Mouse (Mus musculus) hindbrain, postnatal 0 days (tissue): ENCODE measurements at regions not wholly inside any gene's neighbourhood (a gene's known extent, or its start where the extent isn't known, plus 50 kb on each side); places are given as distances from the start of the nearest gene placed in this dataset.
"Not testable (repeated sequence)": the region's sequence is repeated elsewhere in the genome, so short reads cannot be mapped to it uniquely, and the experiment has no call there.

ENCODE experiments used
- ATAC-seq: fragments of 200-750 bp; cut with Nextera tagmentation; 2 replicates; pipeline ENCODE4 v1.8.0; 2017; ENCODE audit warnings: mild to moderate bottlenecking, moderate TSS enrichment, moderate library complexity
- DNase-seq: peaks from one replicate; pipeline ENCODE4 v3.0.0-alpha.2; 2015; ENCODE audit warnings: low spot score
- H3K27ac ChIP-seq: fragments of 300-500 bp; sonication (generic); 2 replicates; pipeline ENCODE4 v1.5.1; 2014; ENCODE audit warnings: mild to moderate bottlenecking
- H3K27me3 ChIP-seq: fragments of 300-500 bp; sonication (generic); 2 replicates; pipeline ENCODE4 v1.6.1; 2014; ENCODE audit warnings: low read length, mixed read lengths; ENCODE audit not compliant: insufficient read depth
- H3K36me3 ChIP-seq: fragments of 300-500 bp; sonication (generic); 2 replicates; pipeline ENCODE4 v1.6.1; 2014; ENCODE audit warnings: low read length, mixed read lengths; ENCODE audit not compliant: insufficient read depth
- H3K4me1 ChIP-seq: fragments of 300-500 bp; sonication (generic); 2 replicates; pipeline ENCODE4 v1.6.1; 2014; ENCODE audit warnings: antibody characterized with exemption, low read length, mixed read lengths; ENCODE audit not compliant: insufficient read depth
- H3K4me2 ChIP-seq: fragments of 300-500 bp; sonication (generic); 2 replicates; pipeline ENCODE4 v1.6.1; 2014; ENCODE audit warnings: low read depth, mild to moderate bottlenecking, low read length, moderate library complexity, mixed read lengths
- H3K4me3 ChIP-seq: fragments of 300-500 bp; sonication (generic); 2 replicates; pipeline ENCODE4 v1.5.1; 2014; ENCODE audit warnings: low read length
- H3K9ac ChIP-seq: fragments of 300-500 bp; sonication (generic); replicated peaks from 2 replicates; pipeline ENCODE4 v1.6.1; 2014; ENCODE audit warnings: mild to moderate bottlenecking, low read length, moderate library complexity, mixed read lengths
- H3K9me3 ChIP-seq: fragments of 300-500 bp; sonication (generic); 2 replicates; pipeline ENCODE4 v1.6.1; 2016; ENCODE audit warnings: low read length, mixed read lengths
- CTCF ChIP-seq: IDR thresholded peaks from 2 replicates; pipeline ENCODE4 v1.5.1; 2016; ENCODE audit warnings: antibody characterized with exemption, control low read depth, low read depth
- WGBS: fragments of 180-500 bp; shearing (Covaris S2); extraction: QIAGEN DNeasy Blood & Tissue Kit; methylation state at CpG from one replicate; pipeline ENCODE4 v1.1.7; 2014; 5-methylcytosine and 5-hydroxymethylcytosine counted together

DNA sequence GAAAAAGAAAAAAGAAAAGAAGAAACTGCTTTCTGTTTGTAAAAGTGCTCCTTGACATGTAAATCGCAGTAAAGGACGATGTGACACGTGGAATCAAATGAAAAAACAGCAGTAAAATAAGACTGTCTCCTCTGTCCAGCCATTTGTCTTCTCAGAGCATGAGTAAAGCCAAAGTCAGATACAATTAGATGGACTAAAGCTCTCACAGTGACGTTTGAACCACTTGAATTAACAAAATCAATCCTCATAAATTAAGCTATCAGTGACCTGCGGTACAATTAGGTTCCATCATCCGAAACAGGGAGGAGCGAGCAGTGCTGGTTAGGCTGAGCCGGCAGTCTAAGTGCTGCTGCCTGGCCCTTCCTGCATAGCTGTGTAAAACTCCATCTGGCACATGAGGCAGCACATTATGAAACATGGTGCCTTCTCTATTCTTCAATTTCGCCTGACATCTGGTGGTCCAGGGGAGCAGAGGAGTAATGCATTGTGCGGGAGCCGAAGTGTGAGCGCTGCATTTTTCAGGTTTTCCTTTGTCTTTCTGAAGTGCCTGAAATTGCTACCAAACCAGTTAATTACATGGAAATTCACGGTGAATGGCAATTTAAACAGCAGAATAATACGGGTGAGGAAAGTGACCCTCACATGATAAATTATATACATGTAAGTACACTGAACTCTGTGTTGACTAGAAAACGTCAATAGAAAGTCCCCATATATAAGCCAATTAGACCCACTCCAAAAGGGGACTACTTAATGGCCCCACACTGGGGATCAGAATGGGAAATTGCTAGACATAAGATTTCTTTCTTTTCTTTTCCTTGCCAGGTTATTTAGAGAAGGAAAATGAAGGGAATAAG is 118.1 kb downstream of the Mmrn1 start:
- H3K9ac ChIP-seq = no peak overlapping the region
- peak overlapping the region; percentile 37 for H3K4me2 ChIP-seq
- 24% methylated on average over 15 of the region's 15 CpGs for WGBS
- H3K27me3 ChIP-seq = no peaks in the 10 kb centered on the region
- no peaks in the 10 kb centered on the region for H3K9me3 ChIP-seq
- H3K4me1 ChIP-seq = no peaks in the 10 kb centered on the region
- H3K36me3 ChIP-seq = no peaks in the 10 kb centered on the region
- ATAC-seq (peak; percentile 95), DNase-seq (peak; percentile 78)
- TF ChIP-seq CTCF = peak; percentile 56
- H3K4me3 ChIP-seq = no peak overlapping the region
- peak overlapping the region; percentile 51 for H3K27ac ChIP-seq

DNA sequence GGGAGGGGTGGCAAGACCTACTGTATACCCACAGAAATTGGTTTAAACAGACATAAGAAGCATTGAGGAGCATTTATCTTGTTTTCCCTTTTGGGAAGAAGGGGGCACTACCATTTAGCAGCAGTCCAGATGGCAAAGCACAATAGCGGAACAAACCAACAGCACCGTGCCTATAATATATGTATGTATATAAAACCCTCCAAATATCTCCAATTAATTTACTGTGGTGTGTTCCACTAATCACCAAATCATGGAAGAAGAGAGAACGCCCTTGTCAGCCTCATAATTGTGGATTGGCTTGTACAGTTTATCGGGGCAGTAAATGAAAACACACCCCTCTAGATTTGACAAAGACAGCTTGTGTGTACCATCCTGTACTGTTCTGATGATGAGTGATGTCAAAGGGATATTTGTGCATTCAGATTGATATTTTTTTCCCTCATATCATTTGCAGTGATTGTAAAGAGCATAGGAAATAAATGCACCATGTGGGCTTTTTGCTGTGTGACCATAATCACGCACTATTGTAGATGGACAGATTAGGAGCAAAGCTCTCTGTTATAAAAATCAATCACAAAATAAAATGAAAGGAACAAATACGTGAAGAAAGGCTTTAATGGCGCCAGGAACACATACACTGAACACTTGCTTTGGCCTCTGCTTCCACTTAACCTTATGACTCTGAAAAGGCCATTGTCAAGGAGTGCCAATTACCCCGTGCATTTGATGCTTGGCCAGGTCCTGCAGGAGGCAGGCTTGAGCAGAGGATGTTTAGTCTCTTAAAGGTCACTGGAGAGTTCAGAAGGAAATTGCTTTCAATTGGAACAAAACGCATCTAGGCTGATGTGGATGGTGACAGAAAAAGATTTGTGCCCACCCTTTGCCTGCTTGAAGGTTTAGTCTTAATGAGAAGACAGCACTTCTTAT is 119.0 kb downstream of the Mmrn1 start:
- Histone ChIP-seq H3K4me3 (no peak overlapping the region), H3K36me3 (no peaks in the 10 kb centered on the region), H3K9ac (no peak overlapping the region), H3K4me1 (no peaks in the 10 kb centered on the region), H3K27ac (peak overlapping the region; percentile 51), H3K27me3 (no peaks in the 10 kb centered on the region), H3K9me3 (no peaks in the 10 kb centered on the region), H3K4me2 (peak overlapping the region; percentile 37; the same call in 1 of the 2 replicates)
- ATAC-seq (peak; percentile 24; the same call in 1 of the 2 replicates), DNase-seq (peak; percentile 23)
- peak; percentile 43 for TF ChIP-seq CTCF
- 49% methylated on average over 9 of the region's 9 CpGs for WGBS

DNA sequence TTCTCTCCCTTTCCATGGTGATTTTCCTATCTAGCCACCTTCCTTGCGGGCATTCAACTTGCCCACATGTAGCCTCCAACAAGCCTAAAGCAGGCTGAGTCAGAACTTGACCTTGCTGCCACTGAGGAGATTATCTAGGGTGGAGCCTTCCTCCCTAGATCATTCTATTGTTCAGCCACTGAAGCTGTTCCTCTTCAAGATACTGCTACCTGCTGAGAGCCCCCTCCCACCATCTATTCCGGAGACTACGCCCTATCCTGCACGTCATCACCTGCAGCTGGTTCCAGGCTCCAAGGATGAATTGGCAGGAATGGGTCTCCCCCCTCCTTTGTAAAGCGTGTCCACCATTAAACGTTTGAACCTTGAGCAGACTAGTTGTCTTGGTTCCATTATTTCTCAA is 122.9 kb downstream of the Mmrn1 start:
- not testable (repeated sequence) for H3K27me3 ChIP-seq, H3K27ac ChIP-seq
- 85% methylated on average over 6 of the region's 6 CpGs for WGBS

DNA sequence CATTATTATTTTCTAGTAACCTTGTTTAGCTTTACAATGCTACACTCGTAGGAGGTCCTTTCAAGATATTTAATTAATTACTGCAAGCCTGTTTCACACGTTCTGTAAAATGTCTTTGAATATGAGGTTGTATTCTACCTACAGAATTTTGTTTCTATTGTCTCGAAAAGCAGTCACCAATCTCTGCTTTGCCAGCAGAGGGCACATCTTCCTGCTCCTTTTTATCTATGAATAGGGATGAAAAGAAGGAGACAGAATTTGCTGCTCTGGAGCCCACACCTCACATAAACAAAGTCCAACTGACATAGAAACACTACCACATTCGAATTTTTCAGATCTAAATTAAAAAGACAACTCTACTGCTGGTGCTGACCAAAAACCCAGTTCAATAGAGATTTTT is 117.0 kb upstream of the Ccser1 start:
- WGBS = 24% methylated on average over 4 of the region's 4 CpGs
- Histone ChIP-seq H3K9me3 (no peaks in the 10 kb centered on the region), H3K9ac (no peak overlapping the region), H3K27ac (no peak overlapping the region), H3K27me3 (no peaks in the 10 kb centered on the region), H3K4me2 (no peak overlapping the region), H3K4me3 (no peak overlapping the region), H3K4me1 (no peaks in the 10 kb centered on the region), H3K36me3 (no peaks in the 10 kb centered on the region)
- ATAC-seq (no peak), DNase-seq (peak; percentile 77)
- peak; percentile 74 for TF ChIP-seq CTCF

More for the DNA sequence above, 122.9 kb downstream of the Mmrn1 start:
- H3K9me3 ChIP-seq, H3K9ac ChIP-seq, H3K36me3 ChIP-seq, H3K4me2 ChIP-seq, H3K4me1 ChIP-seq, H3K4me3 ChIP-seq, DNase-seq, ATAC-seq: not testable (repeated sequence)

DNA sequence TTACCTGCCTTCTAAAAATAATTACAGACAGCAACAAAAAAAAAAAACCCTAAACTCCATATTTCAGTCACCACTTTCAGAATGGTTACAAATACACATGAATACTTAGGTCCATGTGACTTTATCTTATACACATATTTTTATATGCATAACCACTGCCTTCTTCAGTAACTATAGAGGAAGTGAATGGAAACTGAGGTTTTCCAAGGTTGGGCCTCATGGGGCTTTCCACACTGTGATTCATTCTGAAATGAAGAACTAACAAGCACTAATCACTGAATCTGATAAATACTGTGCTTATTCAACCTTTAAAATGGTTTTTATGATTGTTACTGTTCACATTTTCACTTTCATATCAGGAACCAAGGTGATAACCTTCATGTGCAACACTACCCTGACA is 114.4 kb upstream of the Ccser1 start:
- no peak for ATAC-seq
- Histone ChIP-seq H3K4me2 (no peak overlapping the region), H3K4me1 (no peaks in the 10 kb centered on the region), H3K27ac (no peak overlapping the region), H3K4me3 (no peak overlapping the region), H3K9me3 (no peaks in the 10 kb centered on the region), H3K27me3 (no peaks in the 10 kb centered on the region), H3K9ac (no peak overlapping the region), H3K36me3 (no peaks in the 10 kb centered on the region)
- TF ChIP-seq CTCF = no peak
- DNase-seq = no peak

DNA sequence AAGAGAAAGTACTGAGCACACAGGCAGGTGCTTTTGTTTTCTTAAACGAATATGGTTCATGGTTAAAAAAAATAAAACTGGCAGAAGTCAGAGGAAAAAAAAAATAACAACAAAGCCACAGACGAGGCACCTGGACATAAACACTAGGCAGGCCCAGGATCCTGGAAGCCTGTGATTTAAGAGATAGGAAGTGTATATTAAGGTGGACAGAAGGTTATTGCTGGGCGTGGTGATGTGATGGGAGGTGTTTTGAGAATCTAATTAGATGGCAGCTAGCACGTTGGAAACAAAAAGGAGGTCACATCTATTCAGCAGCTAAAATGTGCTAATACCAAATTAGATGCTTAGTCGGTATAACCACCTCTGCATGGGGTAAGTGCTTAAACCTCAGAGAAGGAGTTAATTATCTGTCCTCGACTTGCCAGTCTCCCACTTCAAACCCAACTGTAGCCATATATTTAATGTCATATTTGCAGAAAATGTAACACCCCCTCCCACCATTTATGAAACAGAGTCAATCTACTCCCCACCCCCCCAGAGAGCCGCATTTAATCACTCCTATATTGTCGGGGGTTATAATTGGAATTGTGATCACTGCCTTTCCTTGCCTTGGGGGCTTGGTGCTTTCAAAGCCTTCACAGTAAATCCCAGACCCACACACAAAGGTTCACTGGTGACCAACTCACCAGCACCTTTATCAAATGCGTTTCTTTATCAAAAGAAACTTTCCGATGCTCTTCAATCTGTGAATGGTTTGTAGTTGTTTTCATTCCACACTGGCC is 113.4 kb upstream of the Ccser1 start:
- no peak for DNase-seq

More for the DNA sequence above, 113.4 kb upstream of the Ccser1 start:
- Histone ChIP-seq H3K4me3 (no peak overlapping the region), H3K9ac (no peak overlapping the region), H3K9me3 (no peaks in the 10 kb centered on the region), H3K36me3 (no peaks in the 10 kb centered on the region), H3K27me3 (no peaks in the 10 kb centered on the region), H3K4me1 (no peaks in the 10 kb centered on the region), H3K4me2 (no peak overlapping the region), H3K27ac (no peak overlapping the region)
- WGBS = 39% methylated on average over 10 of the region's 10 CpGs
- ATAC-seq = no peak
- TF ChIP-seq CTCF = no peak
